Mouse (Mus musculus): ENCODE data around the gene Hyal1. TPM values are rescaled to one million over a fixed set of nuclear protein-coding genes. Genes with fewer than 3 reads are reported as not detected.

Gene Hyal1
- polyA plus RNA-seq, 1 experiment, result 8.3 TPM

DNA sequence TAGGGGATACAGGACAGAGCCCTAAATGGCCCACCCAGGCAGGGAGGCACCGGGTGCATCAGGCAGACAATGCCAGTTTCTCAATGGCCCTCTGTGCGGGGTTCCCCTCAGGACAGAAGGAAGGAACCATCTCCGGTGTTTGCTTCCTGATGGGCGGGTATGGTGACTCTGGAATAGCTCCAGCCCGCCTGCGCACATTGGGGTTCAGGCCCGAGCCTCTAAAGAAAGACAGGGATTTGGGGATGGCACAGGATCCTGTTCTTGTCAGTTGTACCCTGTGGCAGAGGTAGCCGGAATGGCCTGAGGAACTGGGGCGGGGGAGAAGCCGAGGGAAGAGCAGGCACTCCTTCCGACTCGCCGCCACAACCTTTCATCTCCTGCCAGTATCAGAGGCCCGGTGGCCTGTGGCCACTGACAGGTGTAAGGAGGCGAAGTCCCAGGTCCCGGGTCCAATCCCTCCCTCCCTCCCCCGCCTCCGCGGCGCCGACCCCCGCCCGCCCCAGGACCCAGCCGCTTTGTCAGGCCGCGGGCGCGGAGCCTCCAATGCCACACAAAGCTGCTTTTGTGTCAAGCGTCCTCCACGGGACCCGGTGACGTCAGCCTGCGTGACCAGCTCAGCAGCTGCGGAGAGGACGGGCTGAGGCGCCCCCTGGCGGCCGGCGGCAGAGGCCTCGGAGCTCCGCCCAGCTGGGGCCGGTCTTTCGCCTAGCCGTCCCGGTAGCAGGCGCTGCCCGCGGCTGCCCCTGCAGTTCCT is 35.6 kb downstream of the Hyal1 start:
- Histone ChIP-seq H3K27me3 (ENCODE audit: control insufficient read depth, insufficient read depth, low read length) (no peaks in the 10 kb centered on the region), H3K36me3 (ENCODE audit: control insufficient read depth, insufficient read depth, low read length) (peaks cover 36% of the 10 kb centered on the region), H3K4me3 (ENCODE audit: control insufficient read depth, insufficient read depth, low read length) (peak overlapping the region; percentile 40), H3K4me1 (replicated peaks; ENCODE audit: control insufficient read depth, insufficient read depth, low read length) (peaks cover 19% of the 10 kb centered on the region), H3K27ac (ENCODE audit: control insufficient read depth, insufficient read depth, low read length) (peak overlapping the region; percentile 25; the same call in 1 of the 2 replicates)
- TF ChIP-seq POLR2A (IDR thresholded peaks at IDR 0.05; ENCODE audit: control insufficient read depth, extremely low read depth, insufficient read depth, low read length, poor library complexity) (peak; percentile 60; the same call in 1 of the 2 replicates), CTCF (IDR thresholded peaks at IDR 0.05; ENCODE audit: borderline replicate concordance, control insufficient read depth, extremely low read depth, insufficient read depth, low read length, poor library complexity) (peak; percentile 99)
- WGBS, result 2% methylated on average over 47 of the region's 48 CpGs
- DNase-seq, result peak; percentile 97

DNA sequence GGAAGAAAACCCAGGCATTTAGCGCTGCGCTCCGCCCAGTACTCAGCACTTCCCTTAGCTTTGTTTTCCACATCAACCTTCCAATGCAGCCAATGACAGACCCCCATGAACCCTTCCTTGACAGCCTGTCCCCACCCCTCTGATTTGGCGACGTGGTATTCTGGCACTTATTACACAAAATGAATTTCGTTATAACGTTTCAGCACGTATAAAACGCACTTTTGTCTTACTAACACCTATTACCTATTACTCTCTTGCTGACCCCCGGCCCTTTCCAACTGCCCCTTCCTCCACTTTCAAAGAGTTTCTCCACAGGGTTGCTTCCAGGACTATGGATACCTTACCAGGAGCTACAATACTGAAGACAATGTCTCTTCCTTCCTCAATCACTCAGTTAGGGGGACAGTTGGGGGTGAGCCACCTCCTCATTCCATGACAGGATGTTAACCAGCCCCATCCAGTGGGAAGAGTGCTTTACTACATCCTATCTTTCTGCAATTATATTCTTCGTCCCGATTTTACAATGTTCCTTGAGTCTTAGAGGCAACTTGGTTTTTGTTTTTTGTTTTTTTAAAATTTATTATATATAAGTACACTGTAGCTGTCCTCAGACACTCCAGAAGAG is 36.3 kb downstream of the Hyal1 start:
- Histone ChIP-seq H3K27ac (ENCODE audit: control insufficient read depth, insufficient read depth, low read length) (peak overlapping the region; percentile 25; the same call in 1 of the 2 replicates), H3K36me3 (ENCODE audit: control insufficient read depth, insufficient read depth, low read length) (peaks cover 42% of the 10 kb centered on the region), H3K4me3 (ENCODE audit: control insufficient read depth, insufficient read depth, low read length) (peak overlapping the region; percentile 40), H3K27me3 (ENCODE audit: control insufficient read depth, insufficient read depth, low read length) (no peaks in the 10 kb centered on the region), H3K4me1 (replicated peaks; ENCODE audit: control insufficient read depth, insufficient read depth, low read length) (peaks cover 19% of the 10 kb centered on the region)
- no peak for TF ChIP-seq CTCF (IDR thresholded peaks at IDR 0.05; ENCODE audit: borderline replicate concordance, control insufficient read depth, extremely low read depth, insufficient read depth, low read length, poor library complexity)
- no peak for TF ChIP-seq POLR2A (IDR thresholded peaks at IDR 0.05; ENCODE audit: control insufficient read depth, extremely low read depth, insufficient read depth, low read length, poor library complexity)
- no peak for DNase-seq
- WGBS, result 10% methylated on average over 12 of the region's 12 CpGs

DNA sequence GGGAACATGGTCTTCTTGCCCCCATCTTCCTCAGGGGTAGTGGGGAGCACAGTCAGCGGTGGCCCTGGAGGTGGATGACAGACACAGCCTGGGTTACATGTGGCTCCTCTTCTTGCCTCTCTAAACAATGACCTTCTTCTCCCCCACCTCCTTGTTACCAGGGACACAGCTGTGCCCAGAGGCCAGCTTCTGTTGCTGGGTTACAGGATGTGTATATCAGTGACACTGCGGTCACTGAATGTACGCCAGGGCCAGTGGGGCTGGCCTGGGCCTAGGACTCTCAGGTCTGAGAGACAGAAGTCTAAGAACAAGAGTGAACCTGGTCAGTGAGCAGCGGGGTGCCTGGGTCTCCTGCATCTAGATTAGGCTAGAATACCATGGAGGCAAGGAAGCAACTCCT is 38.3 kb downstream of the Hyal1 start:
- 97% methylated on average over 4 of the region's 4 CpGs for WGBS
- TF ChIP-seq CTCF (IDR thresholded peaks at IDR 0.05; ENCODE audit: borderline replicate concordance, control insufficient read depth, extremely low read depth, insufficient read depth, low read length, poor library complexity) (no peak), POLR2A (IDR thresholded peaks at IDR 0.05; ENCODE audit: control insufficient read depth, extremely low read depth, insufficient read depth, low read length, poor library complexity) (no peak)
- Histone ChIP-seq H3K27ac (ENCODE audit: control insufficient read depth, insufficient read depth, low read length) (no peak overlapping the region), H3K36me3 (ENCODE audit: control insufficient read depth, insufficient read depth, low read length) (peaks cover 62% of the 10 kb centered on the region), H3K4me1 (replicated peaks; ENCODE audit: control insufficient read depth, insufficient read depth, low read length) (peaks cover 19% of the 10 kb centered on the region), H3K4me3 (ENCODE audit: control insufficient read depth, insufficient read depth, low read length) (no peak overlapping the region), H3K27me3 (ENCODE audit: control insufficient read depth, insufficient read depth, low read length) (no peaks in the 10 kb centered on the region)
- no peak for DNase-seq

DNA sequence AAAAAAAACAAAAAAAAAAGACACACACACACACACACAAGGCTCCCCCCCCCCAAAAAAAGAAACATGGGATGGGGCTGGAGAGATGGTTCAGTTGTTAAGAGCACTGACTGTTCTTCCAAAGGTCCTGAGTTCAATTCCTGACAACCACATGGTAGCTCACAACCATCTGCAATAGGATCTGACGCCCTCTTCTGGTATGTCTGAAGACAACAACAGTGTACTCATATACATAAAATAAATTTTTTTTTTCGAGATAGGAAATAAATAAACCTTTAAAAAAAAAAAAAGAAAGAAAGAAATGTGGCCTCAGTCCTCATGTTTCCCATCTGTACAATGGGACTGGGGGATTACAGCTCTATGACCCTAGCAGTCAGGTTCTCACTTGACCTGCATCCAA is 40.7 kb downstream of the Hyal1 start:
- 89% methylated on average over 2 of the region's 2 CpGs for WGBS
- no peaks in the 10 kb centered on the region for H3K27me3 ChIP-seq (ENCODE audit: control insufficient read depth, insufficient read depth, low read length)
- no peak overlapping the region for H3K4me3 ChIP-seq (ENCODE audit: control insufficient read depth, insufficient read depth, low read length)
- peaks cover 5% of the 10 kb centered on the region; the same call in 1 of the 2 replicates for H3K4me1 ChIP-seq (replicated peaks; ENCODE audit: control insufficient read depth, insufficient read depth, low read length)
- TF ChIP-seq POLR2A (IDR thresholded peaks at IDR 0.05; ENCODE audit: control insufficient read depth, extremely low read depth, insufficient read depth, low read length, poor library complexity) (no peak), CTCF (IDR thresholded peaks at IDR 0.05; ENCODE audit: borderline replicate concordance, control insufficient read depth, extremely low read depth, insufficient read depth, low read length, poor library complexity) (no peak)
- H3K36me3 ChIP-seq (ENCODE audit: control insufficient read depth, insufficient read depth, low read length), result peaks cover 71% of the 10 kb centered on the region
- no peak overlapping the region for H3K27ac ChIP-seq (ENCODE audit: control insufficient read depth, insufficient read depth, low read length)
- DNase-seq, result no peak

- no peak for DNase-seq
- Histone ChIP-seq H3K36me3 (ENCODE audit: control insufficient read depth, insufficient read depth, low read length) (peaks cover 71% of the 10 kb centered on the region), H3K4me1 (replicated peaks; ENCODE audit: control insufficient read depth, insufficient read depth, low read length) (peaks cover 1% of the 10 kb centered on the region; the same call in 1 of the 2 replicates), H3K27me3 (ENCODE audit: control insufficient read depth, insufficient read depth, low read length) (no peaks in the 10 kb centered on the region), H3K4me3 (ENCODE audit: control insufficient read depth, insufficient read depth, low read length) (no peak overlapping the region), H3K27ac (ENCODE audit: control insufficient read depth, insufficient read depth, low read length) (no peak overlapping the region)
- 97% methylated on average over 6 of the region's 6 CpGs for WGBS
- TF ChIP-seq CTCF (IDR thresholded peaks at IDR 0.05; ENCODE audit: borderline replicate concordance, control insufficient read depth, extremely low read depth, insufficient read depth, low read length, poor library complexity) (no peak), POLR2A (IDR thresholded peaks at IDR 0.05; ENCODE audit: control insufficient read depth, extremely low read depth, insufficient read depth, low read length, poor library complexity) (no peak)
Observed at GRCm38 (mm10) chr9:107618098-107618497, 41.4 kb downstream of the Hyal1 start.

DNA sequence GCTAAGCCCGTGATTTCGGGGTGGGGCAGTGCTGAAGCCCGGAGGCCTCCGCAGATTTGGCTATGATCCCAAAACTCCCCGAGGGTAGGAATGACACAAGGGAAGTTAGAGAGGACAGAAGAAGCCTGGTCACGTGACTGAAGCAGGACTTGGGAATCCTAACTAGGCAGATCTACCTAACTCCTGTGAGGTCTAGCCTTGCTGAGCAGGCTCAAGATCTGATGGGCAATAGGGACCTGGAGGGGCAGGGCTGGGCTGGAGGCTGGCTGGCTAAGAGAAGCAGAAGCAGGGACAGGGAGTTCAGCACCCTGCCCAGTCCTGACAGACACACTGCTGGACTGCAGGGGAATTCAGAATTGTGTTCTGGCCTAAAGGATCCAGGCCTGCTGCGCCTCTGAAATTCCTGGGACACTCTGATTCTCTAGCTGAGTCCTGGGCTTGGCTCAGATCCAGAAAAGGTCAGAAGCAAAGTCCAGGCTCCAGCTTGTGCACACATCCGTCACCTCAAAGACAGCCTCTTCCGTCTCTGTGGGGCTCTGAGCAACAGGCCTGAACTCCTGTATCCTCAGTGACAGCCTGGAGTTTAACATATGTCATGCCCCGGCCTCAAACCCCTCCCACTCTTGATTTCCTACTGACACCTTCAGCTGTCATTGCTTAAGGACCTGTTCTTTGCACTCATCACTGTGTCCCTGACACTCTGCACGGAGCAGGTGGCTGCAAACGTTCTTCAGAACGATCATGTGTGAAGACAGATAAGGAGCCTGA is 42.2 kb downstream of the Hyal1 start:
- no peak for TF ChIP-seq POLR2A (IDR thresholded peaks at IDR 0.05; ENCODE audit: control insufficient read depth, extremely low read depth, insufficient read depth, low read length, poor library complexity)
- TF ChIP-seq CTCF (IDR thresholded peaks at IDR 0.05; ENCODE audit: borderline replicate concordance, control insufficient read depth, extremely low read depth, insufficient read depth, low read length, poor library complexity), result no peak
- Histone ChIP-seq H3K4me1 (replicated peaks; ENCODE audit: control insufficient read depth, insufficient read depth, low read length) (peaks cover 5% of the 10 kb centered on the region), H3K36me3 (ENCODE audit: control insufficient read depth, insufficient read depth, low read length) (peaks cover 68% of the 10 kb centered on the region), H3K27ac (ENCODE audit: control insufficient read depth, insufficient read depth, low read length) (no peak overlapping the region), H3K4me3 (ENCODE audit: control insufficient read depth, insufficient read depth, low read length) (no peak overlapping the region), H3K27me3 (ENCODE audit: control insufficient read depth, insufficient read depth, low read length) (no peaks in the 10 kb centered on the region)
- 90% methylated on average over 13 of the region's 13 CpGs for WGBS
- no peak for DNase-seq

Data from thymus, adult 2 months (tissue).